Mouse (Mus musculus) adrenal gland, postnatal 25 days (tissue): Measurements from ENCODE around the gene Sipa1l3. TPM values are rescaled to one million over a fixed set of nuclear protein-coding genes. Genes with fewer than 3 reads are reported as not detected.

ENCODE experiments used
- DNase-seq: peaks from one replicate; pipeline ENCODE4 v3.0.0; 2021; ENCODE audit warnings: mixed read lengths
- total RNA-seq: library from RNA; stranded (reverse); gene quantifications from 2 replicates; pipeline ENCODE4 v1.2.3, GENCODE M21; 2021

Gene Sipa1l3
- total RNA-seq, 1 experiment from 2014 or later = 36.3 TPM

DNA sequence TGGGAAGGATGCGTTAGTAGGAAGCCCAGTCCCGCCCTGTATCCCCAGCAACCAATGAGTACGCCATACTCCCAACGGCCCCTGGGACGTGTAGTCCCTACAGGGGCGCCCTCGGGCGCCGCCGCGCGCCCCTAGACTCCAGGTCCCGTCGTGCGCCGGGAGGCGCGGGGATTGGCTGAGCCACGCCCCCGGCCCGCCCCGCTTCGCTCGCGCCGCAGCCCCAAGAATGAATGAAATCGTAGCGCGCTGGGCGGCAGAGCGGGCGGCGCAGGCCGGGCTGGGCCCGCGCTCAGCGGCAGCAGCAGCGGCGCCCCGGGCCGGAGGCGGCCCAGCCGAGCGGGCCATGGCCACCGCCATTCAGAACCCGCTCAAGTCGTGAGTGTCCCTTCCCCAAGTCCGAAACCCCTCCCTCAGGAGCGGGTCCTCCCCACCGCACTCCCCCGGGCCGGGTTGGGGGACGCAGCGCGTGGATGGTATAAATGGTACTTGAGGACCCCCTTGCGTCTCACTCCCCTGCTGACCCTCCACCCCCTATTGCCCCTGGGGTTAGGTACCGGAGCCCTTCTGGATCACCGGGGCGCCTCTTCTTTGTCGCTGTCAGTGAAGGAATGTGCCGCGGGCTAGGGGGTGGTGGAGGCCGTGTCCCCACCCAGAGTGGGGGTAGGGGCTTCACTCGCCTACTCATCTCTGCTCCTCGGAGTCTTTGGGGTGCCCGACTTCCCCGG is 214.5 kb downstream of the Sipa1l3 start, which contains the start of gene Dpf1:
Gene Dpf1, plus strand, starts transcription at position 214 of the 725 bp plus-strand sequence.
- DNase-seq = peak; percentile 80

DNA sequence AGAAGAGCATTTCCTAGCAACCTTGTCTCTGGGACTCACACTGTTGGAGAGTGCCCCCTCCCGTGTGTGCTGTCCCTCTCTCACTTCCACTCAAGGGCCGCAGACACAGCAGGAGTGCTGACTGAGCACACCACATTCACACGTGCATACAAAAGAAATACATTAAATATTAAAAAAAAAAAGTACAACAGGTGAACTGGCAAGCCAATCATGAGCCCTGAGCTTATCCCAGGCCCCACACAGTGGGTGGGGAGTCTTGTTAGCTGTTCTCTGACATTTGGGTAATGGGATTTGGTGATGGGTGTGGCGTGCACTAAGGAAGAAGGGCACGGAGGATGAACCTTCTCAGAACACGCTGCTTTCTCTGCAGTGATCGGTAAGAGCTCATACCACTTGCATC is 215.8 kb downstream of the Sipa1l3 start:
- DNase-seq = no peak

DNA sequence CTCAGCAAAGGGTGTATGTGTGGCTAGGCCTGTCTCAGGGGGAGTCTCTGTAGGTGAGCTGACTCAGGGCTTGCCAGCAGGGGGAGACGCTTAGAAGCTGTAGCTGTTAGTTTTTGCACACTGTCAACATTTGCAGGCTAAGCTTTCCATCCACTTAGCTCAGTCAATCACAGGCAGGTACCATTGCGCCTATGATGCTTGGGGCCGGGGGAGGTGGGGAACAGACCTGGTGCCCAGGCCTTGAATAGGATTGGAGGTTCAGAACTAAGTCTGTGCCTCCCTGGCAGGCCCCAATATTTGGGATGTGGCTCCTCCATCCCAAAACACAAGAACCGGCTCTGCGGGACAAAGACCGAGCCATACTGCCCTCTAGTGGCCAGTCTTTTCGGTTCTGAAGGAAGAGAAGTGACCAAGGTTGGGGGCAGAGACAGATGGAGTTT is 217.3 kb downstream of the Sipa1l3 start:
- DNase-seq = peak; percentile 59

DNA sequence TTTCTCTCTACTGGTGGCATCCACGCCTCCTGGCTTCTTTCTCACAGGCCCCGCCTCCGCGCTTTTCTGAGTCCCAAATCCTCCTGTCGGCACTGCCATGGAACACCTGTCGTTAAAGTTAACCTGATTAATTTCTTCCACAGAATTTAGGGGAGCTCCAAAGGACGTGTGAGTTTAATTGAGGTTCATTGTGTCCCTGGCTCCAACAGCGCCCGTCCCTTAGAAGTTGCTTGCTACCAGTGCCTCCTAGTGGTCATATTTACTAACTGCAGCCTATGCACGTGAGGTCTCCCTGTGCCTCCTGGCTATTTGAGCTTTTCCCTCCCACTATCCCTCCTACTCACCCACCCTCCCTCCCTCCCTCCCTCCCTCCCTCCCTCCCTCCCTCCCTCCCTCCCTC is 221.4 kb downstream of the Sipa1l3 start:
- DNase-seq = no peak

DNA sequence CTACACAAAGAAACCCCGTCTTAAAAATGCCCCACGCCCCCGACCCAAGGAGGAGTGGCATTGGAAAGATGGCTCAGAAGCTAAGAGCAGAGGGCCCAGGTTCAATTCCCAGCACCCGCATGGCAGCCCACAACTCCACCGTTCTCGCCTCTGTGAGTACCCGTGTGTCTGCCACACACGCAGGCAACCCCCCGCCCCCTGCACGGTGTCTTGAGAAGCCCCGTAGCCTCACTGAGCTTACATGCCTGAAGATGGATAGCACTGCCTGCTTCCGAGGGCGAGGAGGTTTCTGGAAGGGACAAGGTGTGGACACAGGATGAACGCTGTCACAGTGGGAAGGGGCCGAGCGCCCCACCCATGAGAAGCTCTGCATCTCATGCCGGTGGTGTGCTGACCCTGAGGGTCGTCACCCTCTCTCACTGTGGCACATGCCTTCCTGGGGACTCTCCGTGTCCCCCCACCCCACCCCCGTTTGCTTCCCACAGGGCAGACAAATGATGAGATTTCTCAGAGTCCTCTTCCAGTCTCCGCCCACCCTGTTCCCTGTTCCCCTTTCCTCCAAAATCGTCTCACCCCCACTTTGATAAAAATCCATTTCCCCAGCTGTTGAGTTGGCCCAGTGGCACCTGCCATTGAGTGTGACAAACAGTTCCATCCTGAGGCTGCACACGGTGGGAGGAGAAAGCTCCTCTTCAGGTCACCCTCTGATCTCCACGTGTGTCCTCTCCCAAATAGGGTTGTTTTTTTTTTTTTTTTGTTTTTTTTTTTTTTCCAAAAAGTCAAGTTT is 222.4 kb downstream of the Sipa1l3 start:
- DNase-seq = no peak

DNA sequence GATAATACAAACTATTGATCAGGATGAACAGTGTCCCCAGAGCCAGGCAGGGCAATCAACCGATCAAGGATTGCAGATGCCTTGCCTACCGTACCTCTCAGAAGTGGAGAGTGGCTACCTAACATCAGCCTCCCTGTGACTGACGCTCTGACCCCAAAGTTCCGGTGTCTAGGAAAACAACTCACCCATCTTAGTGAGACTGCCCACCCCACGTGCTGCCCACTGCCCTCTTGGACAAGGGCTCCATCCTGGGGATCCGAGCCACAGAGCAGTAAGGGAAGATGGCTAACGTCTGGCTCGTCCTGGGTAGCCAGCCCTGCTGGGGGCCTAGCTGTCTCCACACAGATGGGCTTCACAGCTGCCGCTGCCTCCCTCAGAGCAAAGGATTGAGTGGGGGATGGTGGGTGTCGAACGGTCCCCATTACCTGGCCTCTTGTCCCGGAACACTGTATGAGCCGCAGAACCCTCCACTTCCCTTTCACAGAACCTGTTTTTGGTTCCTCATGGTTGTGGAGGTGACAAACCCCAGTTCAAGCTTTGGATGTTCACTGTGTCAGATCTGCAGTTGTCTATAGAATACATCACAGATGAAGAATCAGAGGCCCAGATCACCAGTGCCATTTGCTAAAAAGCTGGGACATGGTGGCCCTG is 224.2 kb downstream of the Sipa1l3 start:
- no peak for DNase-seq

DNA sequence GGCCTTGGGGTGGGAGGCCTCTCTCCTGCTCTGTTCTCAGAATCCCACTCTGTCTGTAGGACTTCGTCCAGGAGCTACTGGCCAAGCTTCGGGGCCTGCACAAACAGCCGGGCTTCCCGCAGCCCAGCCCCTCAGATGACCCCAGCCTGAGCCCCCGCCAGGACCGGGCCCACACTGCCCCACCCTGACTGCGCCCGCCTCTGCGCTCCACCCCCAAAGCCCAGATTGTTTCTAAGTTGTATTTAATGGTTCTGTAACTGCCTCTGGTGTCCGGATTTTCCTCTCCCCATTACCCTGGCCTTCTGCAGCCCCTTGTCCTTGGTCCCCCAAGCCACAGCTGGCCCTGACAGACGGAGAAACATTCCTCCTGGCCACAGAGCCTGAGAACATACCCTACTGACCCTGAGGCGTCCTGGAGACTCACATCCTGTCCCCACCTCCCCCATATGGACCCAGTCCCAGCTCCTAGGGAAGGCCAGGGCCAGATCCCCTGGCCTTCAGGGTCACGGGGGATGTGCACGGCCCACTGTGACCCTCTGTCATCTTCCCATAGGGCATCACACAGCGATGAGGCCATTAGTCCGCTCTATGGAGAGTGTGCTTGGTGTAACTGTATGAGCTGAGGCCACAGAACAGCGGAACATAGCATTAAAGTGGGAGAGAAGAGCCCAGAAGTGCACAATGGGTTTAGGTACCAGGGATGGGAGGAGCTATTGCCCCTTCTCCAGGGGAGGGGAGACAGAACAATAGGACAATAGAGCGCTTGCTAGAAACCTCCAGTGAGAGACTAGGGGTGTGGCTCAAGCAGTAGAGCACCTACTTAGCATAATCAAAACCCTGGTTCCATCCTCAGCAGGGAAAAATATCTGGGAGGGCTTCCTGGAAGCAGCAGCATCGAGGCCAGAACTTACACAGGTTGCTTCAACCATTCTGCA is 225.0 kb downstream of the Sipa1l3 start:
- DNase-seq = no peak

DNA sequence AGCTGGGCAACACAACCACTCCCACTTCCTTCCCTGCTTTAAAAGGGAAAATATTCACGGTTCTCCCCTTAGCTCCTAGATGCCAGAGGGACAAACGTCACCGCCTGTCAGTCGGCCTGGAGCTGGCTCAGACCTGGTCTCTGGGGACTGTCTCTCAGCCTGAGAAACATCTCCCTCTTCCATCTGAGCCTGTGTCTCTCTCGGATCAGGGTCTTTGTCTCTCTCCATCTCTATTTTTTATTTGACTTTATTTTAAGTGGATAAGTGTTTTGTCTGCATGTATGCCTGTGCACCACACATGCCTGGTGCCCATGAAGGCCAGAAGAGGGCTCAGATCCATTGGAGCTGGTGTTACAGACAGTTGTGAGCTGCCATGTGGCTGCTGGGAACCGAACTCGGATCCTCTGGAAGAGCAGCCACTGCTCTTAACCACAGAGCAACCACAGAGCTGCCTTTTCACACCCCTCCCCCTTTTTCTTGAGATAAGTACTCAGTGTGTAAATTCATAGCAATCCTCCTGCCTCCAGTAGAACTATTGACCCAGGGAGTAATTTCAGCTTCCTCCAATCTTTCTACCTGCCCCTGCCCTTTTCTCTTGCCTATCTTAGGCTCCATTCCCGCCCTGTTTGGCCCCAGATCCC is 225.9 kb downstream of the Sipa1l3 start:
- DNase-seq = no peak

DNA sequence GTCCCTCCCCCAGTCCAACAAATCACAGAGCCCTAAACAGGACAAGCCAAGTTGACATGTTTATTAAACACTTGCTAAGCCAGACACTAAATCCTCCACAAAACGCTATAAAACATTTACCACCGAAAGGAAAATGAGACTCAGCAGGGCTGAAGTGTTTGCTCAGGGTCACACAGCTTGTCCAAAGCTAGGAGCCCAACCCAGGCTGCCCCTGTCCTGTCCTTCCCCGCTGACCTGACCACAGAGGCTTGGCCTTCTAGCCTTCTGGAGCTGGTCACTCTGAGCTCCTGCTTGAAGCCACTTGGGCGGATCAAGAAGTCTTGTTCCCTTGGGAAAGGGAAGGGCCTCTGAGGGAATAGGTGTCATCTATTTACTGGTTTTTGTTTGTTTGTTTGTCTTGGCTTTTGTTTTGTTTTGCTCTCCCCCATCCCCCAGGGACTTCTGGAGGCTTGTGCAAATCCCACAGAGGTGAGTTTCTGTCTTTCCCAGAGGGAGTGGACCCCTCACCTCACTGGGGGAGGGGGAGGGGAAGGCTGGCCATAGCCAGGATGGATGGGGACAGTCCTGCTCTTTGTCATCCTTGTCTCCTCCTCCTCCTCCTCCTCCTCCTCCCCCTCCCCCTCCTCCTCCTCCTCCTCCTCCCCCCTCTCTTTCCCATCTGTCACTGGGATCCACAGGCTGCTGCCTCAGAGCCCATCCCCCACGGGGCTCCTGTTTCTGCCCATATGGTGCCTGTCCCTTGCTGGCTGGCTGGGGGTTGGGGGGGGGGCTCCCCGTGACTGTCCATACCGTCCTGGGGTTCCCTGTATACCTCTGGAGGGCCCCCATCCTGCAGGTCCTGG is 226.6 kb downstream of the Sipa1l3 start:
- no peak for DNase-seq

DNA sequence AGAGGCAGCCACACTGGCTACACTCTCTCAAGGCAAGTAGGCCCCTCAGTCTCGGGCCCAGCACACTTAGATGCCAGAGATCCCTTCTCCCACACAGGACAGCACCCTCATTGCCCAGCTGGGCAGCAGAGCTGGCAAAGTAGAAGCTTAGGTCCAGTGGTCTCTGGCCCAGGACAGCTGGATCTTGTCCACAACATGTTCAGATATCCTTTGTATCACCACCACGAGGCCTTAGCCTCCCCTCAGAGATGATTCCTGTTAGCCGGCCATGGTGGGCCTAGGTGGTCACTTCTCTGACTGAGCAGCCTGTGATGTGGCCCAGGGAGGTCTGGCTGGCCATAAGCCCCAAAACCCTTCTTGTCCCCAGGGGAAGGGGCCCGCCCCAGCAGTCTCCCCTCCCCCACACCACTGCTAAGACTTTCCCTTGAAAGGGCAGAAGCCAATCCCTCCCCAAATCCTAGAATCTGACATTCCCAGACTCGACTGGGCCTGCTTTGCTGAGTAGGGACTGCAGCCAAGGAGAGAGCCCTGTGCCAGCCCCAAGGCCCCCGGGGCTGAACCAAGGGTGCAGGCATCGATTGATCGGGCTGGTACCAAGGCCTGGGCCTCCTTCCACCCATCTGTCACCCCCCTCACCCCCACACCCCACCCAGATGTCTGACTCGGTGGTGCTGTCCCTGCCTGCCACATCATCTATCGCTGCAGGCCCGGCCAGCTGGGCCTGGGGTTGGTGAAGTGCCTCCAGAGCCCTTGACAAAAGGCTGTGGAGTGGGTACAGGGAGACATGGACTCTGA is 227.6 kb downstream of the Sipa1l3 start:
- DNase-seq = no peak

DNA sequence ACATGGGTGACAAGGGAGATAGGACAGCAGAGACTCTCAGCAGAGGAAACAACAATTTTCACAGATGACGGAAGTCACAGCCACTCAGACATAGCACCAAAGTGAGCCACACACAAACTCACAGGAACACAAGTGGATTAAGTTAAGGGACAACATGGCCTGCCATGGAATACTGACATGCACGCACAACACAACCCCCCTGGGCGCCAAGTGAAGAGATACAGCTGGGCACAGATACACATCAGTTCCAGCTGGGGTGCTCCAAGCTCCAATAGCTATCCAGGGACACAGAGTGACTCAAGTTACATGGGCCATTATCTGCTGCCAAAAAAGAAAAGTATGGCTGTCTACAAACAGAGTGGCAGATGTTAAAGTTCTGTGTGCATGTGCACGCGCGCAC is 228.6 kb downstream of the Sipa1l3 start:
- DNase-seq = no peak

DNA sequence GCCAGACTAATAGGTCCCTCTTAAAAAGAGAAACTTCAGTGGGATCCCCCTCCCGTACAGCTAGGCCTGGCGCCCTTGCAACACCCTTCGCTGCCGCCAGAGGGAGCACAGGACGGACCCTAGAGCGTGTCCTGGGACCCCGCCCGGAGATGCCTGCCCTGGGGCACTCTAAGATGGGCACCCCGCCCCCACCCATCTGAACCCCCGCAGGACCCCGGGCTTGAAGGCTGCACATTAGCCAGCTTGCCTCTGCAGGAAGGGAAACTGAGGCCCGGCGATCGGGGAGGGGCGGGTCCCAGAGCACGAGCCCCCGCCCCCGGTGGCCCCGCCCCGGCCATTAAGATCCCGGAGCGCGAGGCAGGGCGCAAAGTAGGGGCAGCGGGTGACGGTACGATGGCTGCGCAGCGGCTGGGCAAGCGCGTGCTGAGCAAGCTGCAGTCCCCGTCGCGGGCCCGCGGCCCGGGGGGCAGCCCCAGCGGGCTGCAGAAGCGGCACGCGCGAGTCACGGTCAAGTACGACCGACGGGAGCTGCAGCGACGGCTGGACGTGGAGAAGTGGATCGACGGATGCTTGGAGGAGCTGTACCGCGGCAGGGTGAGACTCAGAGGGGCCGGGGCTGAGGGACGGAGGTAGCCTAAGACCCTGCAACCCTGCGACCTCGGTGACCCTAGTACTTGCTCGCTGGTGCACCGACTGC is 229.4 kb downstream of the Sipa1l3 start, which contains the start of gene Ppp1r14a:
Gene Ppp1r14a, plus strand, starts transcription at position 367 of the 697 bp plus-strand sequence.
- DNase-seq = peak; percentile 69

DNA sequence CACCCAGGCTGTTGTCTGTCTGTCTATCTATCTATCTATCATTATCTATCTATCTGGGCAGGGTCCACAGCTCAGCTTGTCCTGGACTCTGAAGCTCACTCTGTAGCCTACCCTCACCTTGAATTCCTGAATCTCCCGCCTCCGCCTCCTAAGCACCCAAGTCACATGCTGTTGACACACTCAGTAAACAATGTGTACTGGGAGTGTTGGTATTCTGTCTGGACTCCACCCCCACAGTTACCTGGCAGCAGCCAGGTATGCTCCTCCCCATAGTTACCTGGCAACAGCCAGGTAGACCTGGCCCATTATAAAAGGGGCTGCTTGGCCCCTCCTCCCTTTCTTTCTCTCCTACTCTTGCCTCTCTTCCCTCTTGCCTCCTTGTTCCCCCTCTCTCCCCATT is 230.4 kb downstream of the Sipa1l3 start:
- no peak for DNase-seq

DNA sequence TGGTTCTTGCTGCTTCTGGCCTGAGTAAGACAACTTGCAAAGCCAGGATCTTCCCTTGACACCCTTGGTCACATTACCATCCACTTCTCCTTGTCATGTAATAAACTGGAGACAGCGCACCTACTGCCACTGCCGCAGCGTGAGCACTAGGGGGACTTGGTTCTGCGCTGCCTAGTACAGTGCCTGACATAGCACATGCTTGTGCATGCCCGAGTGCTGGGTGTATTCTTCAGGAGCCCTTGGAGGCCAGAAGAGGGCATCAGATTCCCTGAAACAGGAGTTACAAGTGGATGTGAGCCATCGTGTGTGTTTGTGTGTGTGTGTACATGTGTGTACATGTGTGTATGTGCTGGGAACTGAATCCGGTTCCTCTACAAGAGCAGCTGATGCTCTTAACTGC is 231.0 kb downstream of the Sipa1l3 start:
- DNase-seq = no peak

DNA sequence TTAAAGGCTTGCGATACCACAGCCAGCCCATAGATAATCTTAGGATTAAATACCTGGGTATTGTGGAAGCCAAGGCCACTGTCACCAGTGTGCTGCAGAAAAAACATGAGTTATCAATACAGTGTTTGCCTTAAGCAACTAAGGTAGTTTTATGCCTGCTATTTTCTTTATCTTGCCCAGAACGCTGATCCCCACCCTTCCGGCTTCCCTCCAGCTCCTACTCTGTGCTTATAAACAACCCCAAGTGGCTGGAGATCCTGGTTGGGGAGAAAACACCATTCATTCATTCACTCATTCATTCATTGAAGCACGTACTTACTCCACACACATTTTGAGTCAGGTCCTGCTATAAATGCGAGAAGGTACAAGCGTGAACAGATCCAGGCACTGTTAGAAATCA is 233.9 kb downstream of the Sipa1l3 start:
- no peak for DNase-seq

DNA sequence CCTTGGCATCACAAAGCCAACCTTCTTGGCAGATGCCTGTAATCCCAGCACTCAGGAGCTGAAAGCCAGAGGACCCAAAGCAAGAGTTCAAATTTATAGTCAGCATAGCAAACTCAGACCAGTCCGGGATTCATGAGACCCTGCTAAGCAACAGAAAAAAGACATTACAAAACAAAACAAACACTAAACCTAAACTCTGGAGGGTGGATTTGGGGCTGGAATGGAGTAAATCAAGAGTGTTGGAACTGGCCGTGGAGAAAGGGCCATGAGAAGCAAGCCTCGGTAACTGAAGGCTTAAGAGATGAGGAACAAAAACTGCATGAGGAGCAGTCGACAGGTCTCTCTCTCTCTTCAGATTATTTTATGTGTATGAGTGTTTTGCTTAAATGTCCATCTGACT is 234.6 kb downstream of the Sipa1l3 start:
- DNase-seq = no peak

DNA sequence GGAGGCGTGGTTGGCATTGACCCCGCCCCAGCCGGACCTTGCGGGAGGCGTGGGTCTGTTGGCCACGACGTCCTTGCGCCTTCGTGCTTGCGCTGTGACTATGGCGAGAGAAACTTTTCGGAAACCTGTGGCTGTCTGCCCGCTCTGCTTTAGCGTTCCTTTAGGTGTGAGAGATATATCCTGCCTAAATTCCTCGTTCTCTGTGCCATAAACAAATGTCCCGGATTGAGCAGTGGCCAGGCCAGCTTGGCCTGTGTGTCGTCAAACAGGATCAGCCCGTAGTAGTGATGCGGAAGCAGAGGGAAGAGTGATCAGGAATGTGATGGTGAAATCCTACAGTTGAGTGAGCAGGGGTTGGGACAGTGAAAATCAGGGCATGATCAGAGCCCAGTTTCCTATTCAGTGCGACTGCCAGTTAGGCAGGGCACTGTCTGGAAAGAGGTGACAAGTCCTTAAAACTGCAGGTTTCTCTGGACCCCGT is 236.3 kb downstream of the Sipa1l3 start:
- no peak for DNase-seq

DNA sequence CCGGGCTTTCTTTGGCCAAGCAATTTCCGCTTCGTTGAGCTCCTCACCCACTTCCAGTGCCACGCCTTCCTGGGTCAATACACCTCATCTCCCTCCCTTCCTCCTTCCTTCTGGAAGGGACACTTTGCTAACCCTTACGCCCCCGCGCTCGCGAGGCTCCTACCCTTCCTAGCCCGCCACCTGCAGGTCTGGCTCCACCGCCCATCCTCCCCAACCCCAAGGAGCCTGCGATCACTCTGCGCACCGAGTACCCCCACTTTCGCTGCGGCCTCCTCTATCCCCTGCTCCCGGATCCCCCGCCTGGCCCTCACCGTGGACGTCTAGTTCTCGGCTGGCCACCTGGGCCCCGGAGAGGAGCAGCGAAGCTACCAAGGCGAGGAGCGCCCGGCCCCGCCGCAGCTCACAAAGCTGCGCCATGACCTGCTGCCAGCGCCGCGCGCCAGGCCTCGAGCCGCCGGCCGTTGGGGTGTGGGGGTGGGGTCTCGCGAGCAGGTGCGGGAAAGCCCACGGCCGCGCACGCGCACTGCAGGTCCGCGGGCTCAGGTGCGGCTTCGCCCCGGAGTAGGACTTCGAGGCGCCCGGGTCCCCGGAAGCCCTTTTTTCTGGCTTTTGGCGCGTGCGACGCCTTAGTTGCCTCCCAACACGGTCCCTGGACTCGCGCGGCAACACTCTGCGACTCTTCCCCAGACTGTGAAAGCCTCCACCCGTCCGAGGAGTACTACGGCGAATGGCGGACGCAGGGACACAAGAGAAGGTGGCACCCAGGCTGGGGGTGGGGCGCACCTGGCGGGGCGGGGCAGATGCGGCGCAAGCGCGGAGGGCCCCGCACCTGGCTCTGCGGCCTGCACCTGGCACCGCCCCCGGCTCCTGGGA is 237.0 kb downstream of the Sipa1l3 start, which contains the start of gene Spint2:
Gene Spint2, minus strand, starts transcription at position 712 of the 873 bp plus-strand sequence.
- DNase-seq = peak; percentile 75
